Comparison of ENCODE assay signal across 20 mouse cellular contexts in the genomic region with DNA sequence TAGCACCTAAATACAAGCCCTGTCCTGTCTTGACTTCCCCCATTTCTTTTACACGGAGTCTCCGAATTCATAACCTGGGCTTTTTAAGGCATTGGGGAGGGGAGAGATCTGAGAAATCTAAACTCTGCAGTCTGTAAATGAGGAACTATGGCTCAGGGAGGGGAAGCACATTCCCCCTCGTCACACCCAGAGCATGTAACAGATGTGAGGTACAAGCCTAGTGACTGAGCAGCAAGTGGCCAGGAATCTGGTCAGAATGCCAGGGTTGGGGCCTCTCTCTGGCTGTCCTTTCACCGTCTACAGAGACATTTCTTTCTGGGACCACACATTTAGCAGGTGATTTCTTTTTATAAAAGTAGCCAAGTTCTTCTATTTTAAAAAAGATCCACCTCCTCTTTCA.
DNase-seq lines count a peak whose midpoint lies in the region; ATAC-seq lines count a peak whose summit lies in the region.
"Had no signal": no experiment of that assay in that cellular context is flagged by ENCODE, and none has a peak within 500 bp of the region (broad histone marks: within the 10 kb centered on the region; RNA-seq: fewer than 3 reads in every experiment).

No protein-coding gene starts in this region.

- H3K4me2 ChIP-seq in heart, embryonic 13.5 days = no peak overlapping the region
- no peak overlapping the region for H3K4me2 ChIP-seq in midbrain, embryonic 11.5 days
- H3K4me2 ChIP-seq in midbrain, embryonic 15.5 days = no peak overlapping the region
- H3K4me2 ChIP-seq: forebrain, embryonic 13.5 days; hindbrain, embryonic 15.5 days; intestine, embryonic 15.5 days; liver, embryonic 15.5 days; neural tube, embryonic 15.5 days had no signal

- no peaks in the 10 kb centered on the region for H3K27me3 ChIP-seq in heart, embryonic 13.5 days (replicated peaks)
- no peaks in the 10 kb centered on the region for H3K27me3 ChIP-seq in midbrain, embryonic 11.5 days (ENCODE audit: control insufficient read depth, insufficient read depth, low read length)
- H3K27me3 ChIP-seq in midbrain, embryonic 15.5 days (replicated peaks) = no peaks in the 10 kb centered on the region
- H3K27me3 ChIP-seq: forebrain, embryonic 13.5 days; hindbrain, embryonic 15.5 days; intestine, embryonic 15.5 days; liver, embryonic 15.5 days; neural tube, embryonic 15.5 days had no signal

- 0 out of 2 replicates have a peak overlapping the region, but pooled peaks have one; percentile 14 for H3K27ac ChIP-seq in heart, embryonic 13.5 days (replicated peaks)
- no peak overlapping the region for H3K27ac ChIP-seq in midbrain, embryonic 11.5 days (ENCODE audit: low read depth, low read length)
- H3K27ac ChIP-seq in midbrain, embryonic 15.5 days = no peak overlapping the region
- H3K27ac ChIP-seq: forebrain, embryonic 13.5 days; hindbrain, embryonic 15.5 days; intestine, embryonic 15.5 days; left cerebral cortex, adult 2 months; liver, embryonic 15.5 days; neural tube, embryonic 15.5 days had no signal

- H3K4me1 ChIP-seq in heart, embryonic 13.5 days = peaks cover 7% of the 10 kb centered on the region; the same call in 1 of the 2 replicates
- H3K4me1 ChIP-seq in midbrain, embryonic 11.5 days (ENCODE audit: control insufficient read depth, insufficient read depth, low read length) = no peaks in the 10 kb centered on the region
- H3K4me1 ChIP-seq in midbrain, embryonic 15.5 days = peaks cover 7% of the 10 kb centered on the region; the same call in 1 of the 2 replicates
- H3K4me1 ChIP-seq: forebrain, embryonic 13.5 days; intestine, embryonic 15.5 days; liver, embryonic 15.5 days; neural tube, embryonic 15.5 days had no signal

- ATAC-seq in heart, embryonic 13.5 days (ENCODE audit: extremely low read depth, insufficient number of reproducible peaks, low FRiP score, low TSS enrichment) = no peak
- ATAC-seq in midbrain, embryonic 11.5 days (ENCODE audit: low FRiP score) = no peak
- ATAC-seq in midbrain, embryonic 15.5 days (replicated peaks) = no peak
- ATAC-seq: forebrain, embryonic 13.5 days; intestine, embryonic 15.5 days had no signal

- H3K9me3 ChIP-seq in heart, embryonic 13.5 days = no peaks in the 10 kb centered on the region
- no peaks in the 10 kb centered on the region for H3K9me3 ChIP-seq in midbrain, embryonic 11.5 days (ENCODE audit: control insufficient read depth, low read length)
- no peaks in the 10 kb centered on the region for H3K9me3 ChIP-seq in midbrain, embryonic 15.5 days
- H3K9me3 ChIP-seq: forebrain, embryonic 13.5 days; hindbrain, embryonic 15.5 days; intestine, embryonic 15.5 days; liver, embryonic 15.5 days; neural tube, embryonic 15.5 days had no signal

- WGBS in heart, embryonic 13.5 days = 67% methylated on average over 4 of the region's 4 CpGs
- WGBS in midbrain, embryonic 11.5 days = 81% methylated on average over 4 of the region's 4 CpGs
- 80% methylated on average over 4 of the region's 4 CpGs for whole genome bisulfite sequencing in midbrain, embryonic 15.5 days

- DNase-seq in gastrocnemius, postnatal 14 days = peak; percentile 30
- DNase-seq in gastrocnemius, postnatal 36 days = no peak
- no peak for DNase-seq in heart, postnatal 36 days
- peak; percentile 14 for DNase-seq in midbrain, embryonic 11.5 days (ENCODE audit: low spot score, missing footprints)
- no peak for DNase-seq in lung, adult 18-20 months
- DNase-seq: adrenal gland, postnatal 14 days; cerebellum, adult 9-10 months; kidney, postnatal 25 days; lung, postnatal 4 days; right cerebral cortex, adult 18-20 months; thymus, adult 18-20 months; thymus, postnatal 4 days had no signal

- H3K9ac ChIP-seq in heart, embryonic 13.5 days = no peak overlapping the region
- H3K9ac ChIP-seq in midbrain, embryonic 11.5 days (ENCODE audit: low read length) = no peak overlapping the region
- H3K9ac ChIP-seq in midbrain, embryonic 15.5 days = no peak overlapping the region
- H3K9ac ChIP-seq: forebrain, embryonic 13.5 days; hindbrain, embryonic 15.5 days; intestine, embryonic 15.5 days; liver, embryonic 15.5 days; neural tube, embryonic 15.5 days had no signal

- H3K4me3 ChIP-seq in heart, embryonic 13.5 days = no peak overlapping the region
- H3K4me3 ChIP-seq in midbrain, embryonic 11.5 days (ENCODE audit: low read depth, low read length) = no peak overlapping the region
- H3K4me3 ChIP-seq in midbrain, embryonic 15.5 days = no peak overlapping the region
- H3K4me3 ChIP-seq: forebrain, embryonic 13.5 days; hindbrain, embryonic 15.5 days; intestine, embryonic 15.5 days; left cerebral cortex, adult 2 months; liver, embryonic 15.5 days; neural tube, embryonic 15.5 days had no signal

- H3K36me3 ChIP-seq in heart, embryonic 13.5 days = no peaks in the 10 kb centered on the region
- H3K36me3 ChIP-seq in midbrain, embryonic 11.5 days (ENCODE audit: control insufficient read depth, insufficient read depth, low read length) = no peaks in the 10 kb centered on the region
- no peaks in the 10 kb centered on the region for H3K36me3 ChIP-seq in midbrain, embryonic 15.5 days (replicated peaks)
- H3K36me3 ChIP-seq: hindbrain, embryonic 15.5 days; intestine, embryonic 15.5 days; liver, embryonic 15.5 days; neural tube, embryonic 15.5 days had no signal

- intact Hi-C loops in gastrocnemius, postnatal 14 days (cut with DNase I; ENCODE audit: low total_unique reads) = no loop called here
- intact Hi-C loops in gastrocnemius, postnatal 36 days (cut with DNase I) = no loop called here
- intact Hi-C loops in heart, postnatal 36 days (cut with DNase I) = no loop called here

Comparison
In these comparisons a context has a peak if more than half of its experiments do, and no peak if none do; other contexts are left out.
1. DNase-seq: peak in gastrocnemius, postnatal 14 days (single experiment) and midbrain, embryonic 11.5 days (single experiment); none in gastrocnemius, postnatal 36 days (0 of 2), heart, postnatal 36 days (0 of 2) and lung, adult 18-20 months (0 of 2).